Mouse (Mus musculus) embryo, embryonic 11 days (tissue): ENCODE results near the gene Atg7.

Source experiments
- DNase-seq: peaks from one replicate; pipeline ENCODE4 v3.0.0-alpha.2; 2015

The Atg7 gene

DNA sequence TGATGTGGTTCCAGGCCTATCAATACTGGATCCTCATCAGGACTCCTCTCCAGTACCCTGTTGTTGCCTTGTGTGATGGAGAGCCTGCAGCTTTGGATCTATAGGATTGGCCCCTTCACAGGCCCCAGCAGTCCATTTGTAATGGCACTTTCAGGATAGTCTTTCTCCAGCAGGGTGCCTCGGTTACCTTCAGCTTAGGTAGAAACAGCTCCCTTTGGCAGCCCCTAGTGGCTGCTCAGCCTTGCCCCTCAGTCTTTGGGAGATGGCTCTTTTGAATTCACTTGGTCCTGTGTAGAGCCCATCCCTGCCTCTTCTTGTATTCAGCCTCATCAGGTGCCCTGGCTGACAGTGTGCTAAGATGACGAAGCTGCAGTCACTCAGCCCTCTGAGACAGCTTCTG, 184.0 kb downstream of the Atg7 start:
- no peak for DNase-seq

DNA sequence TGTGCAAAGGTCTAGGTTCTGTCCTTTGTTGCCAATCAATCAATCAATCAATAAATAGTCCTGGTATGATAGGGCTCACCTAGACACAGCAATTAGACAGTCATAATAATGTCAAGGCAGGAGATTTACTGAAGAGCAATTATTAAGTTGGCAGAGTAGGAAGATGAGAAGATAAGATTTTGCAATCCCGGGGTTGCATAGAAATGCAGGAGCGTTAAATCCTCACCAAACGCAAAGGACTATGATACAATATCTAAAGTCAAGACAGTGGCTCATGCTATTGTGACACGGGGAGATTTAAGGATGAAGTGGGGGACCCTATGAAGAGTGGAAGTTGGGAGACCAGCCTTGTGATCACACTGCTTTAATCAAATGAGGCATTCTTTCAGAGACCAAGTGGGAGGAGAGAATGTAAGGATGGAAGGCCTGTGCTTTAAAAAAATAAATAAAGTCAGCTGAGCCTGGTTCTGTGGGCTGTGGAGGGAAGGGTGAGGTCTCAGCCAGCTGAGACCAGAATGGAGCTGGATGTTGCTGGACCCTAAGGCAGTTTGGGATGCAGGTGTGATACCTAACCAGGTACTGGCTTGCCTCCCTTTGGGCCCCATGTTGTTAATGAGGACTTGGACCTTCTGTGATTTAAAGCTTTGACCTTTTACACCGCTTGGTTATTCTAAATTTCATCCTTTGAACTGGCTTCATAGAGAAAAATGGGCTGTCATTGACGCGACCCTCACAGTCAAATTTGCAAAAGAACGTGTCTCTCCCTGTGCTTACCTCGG, 187.0 kb downstream of the Atg7 start:
- DNase-seq: no peak

DNA sequence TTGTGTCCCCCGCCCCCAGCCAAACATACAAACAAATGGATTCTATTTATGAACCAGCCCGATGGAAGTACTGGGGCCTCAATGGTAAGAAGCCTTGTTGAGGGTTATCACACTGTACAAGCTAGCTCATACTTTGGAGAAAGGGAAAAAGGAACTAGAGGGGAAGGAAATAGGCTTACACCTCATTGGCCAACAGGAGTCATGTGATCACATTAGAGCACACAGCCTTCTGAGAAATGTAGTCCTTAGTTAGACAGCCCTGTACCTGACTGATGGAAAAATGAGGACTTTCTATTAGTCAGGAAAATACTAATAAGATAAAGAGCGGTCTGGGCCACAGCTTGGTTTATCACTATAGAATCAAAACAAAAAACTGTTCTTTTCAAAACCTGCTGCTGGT, 188.9 kb downstream of the Atg7 start:
- no peak for DNase-seq

DNA sequence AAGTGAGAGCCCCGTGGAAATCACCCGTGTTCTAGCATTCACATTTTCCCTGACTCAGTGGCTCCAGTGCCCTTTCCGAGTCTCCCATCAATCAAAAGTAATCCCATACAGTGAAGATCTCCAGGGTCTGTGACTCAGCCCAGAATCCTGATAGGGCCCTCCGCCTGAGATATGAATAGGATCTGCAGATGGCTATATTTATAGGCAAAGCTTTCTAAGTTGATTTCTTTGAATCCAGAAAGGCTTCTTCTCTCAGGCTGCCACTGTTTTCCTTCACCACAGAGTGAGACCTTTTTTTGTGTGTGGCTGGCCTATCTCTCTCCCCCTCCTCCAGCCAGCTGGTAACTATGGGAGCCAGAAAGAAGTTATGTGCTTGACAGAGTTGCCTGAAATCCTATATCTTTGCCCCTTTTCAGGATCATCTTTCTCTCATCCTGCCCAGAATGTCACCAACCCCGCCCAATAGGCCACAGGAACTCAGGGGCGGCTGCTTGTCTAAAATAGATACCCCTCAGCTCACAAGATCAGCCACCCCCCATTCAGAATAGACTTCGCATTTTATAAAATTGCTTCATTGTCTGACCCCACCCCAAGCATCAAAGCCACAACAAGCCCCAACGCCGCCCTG, 190.3 kb downstream of the Atg7 start:
- DNase-seq: no peak

DNA sequence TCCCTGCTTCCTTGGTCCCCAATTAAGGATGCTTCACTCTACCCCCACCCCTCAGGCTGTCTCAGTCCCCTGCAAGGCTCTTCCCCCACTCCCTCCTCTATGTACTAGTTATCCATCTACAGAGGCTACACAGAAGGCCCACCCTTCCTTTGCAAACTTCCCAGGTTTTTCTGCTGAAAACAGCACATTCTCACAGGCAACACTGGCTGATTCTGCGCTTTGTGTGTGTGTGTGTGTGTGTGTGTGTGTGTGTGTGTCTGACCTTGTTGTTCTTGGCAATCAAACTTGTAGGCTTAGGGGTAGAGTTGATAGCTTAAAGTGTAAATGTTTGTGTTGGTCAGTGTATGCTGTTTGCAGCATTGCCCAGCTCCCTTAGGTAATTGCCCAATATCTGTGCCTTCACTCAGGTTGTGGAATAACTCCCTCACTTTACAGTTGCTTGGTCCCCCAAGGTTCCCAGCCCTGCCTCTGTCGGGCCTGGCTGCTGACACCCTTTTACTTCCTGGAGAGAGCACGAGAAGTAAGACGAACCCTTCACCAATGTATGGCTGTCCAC, 191.0 kb downstream of the Atg7 start:
- DNase-seq: no peak

DNA sequence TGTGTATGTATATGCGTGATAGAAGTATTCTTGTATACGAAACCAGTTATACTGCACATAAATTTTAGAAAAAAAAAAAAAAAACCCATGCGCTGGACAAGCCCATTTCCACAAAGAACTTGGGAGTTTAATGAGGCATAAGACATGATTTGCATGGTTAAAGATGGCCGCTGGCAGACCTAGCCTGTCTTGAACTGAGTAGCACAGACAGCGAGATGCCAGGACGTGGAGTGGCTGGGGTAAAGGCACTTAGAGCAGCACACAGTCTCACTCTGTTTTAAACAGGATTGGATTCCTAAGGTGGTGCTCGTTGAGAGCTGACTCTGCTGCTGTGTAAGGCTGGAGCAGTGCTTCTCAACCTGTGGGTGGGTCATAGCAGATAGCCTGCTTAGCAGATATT, 192.4 kb downstream of the Atg7 start:
- DNase-seq: no peak

DNA sequence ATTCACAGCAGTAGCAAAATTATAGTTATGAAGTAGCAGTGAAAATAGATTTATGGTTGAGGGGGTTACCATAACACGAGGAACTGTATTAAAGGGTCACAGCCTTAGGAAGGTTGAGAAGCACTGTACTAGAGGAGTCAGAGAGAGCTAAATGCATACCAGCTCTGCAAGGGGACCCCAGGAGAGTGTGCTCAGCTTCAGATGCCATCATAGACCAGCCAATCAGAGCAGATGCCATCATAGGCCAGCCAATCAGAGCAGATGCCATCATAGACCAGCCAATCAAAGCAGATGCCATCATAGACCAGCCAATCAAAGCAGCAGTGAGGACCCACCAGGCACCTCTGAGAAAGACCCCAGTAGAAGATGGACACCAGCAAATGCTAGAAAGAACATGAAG, 192.9 kb downstream of the Atg7 start:
- no peak for DNase-seq

GRCm38 (mm10) chr6:114836433-114836832, 193.5 kb downstream of the Atg7 start:
- DNase-seq: no peak

GRCm38 (mm10) chr6:114838872-114839271, 196.0 kb downstream of the Atg7 start:
- no peak for DNase-seq

- no peak for DNase-seq
These were observed 197.1 kb downstream of the Atg7 start for GRCm38 (mm10) chr6:114840012-114840411.

DNA sequence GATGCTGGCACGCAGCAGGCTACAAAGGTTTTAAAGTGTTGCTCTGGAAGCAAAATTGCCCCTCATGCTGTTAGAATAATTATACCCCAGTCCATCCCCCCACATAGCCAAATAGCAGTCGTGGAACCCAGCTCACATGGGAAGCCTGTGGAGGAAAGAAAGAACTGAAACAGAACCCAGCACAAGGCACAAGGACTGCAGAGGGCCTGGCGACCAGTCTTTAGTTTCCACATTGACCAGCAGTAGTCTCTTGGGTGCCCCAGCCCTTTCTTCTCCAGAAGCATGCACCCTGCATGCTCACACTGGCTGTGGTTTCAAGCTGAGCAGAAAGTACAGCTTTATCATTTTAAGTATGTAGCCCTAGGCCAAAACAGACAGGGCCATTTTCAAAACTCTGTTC, 199.2 kb downstream of the Atg7 start:
- DNase-seq: no peak

GRCm38 (mm10) chr6:114842863-114843262, 200.0 kb downstream of the Atg7 start:
- no peak for DNase-seq

DNA sequence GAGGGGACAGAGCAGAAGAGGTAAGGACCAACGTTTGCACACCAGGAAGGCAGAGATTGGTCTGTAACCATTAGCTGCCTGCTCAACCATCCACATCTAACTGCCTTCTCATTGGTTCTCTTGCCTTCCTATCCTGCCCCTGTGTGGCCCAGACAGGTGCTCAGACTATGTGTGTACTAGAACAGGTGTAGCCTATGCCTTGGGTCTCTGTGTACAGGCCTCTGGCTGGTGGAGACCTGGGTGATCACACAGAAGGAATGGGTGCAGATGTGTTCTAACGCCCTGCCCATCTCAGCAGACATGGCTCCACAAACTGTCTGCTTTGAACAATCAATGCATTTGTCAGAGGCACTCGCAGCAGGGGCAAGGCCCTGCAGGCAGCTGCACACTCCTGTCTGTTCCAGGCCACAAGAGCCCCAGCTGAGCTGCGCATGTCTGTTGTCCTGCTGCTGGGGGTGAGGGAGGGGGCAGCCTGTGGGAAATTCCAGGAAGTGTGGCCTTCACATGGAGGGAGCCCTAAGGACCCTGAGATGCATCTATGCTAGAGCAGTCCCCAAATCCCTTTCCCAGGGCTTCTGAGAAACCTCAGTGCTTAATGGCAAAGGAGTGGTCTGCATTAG, 203.4 kb downstream of the Atg7 start:
- DNase-seq: peak; percentile 55

DNA sequence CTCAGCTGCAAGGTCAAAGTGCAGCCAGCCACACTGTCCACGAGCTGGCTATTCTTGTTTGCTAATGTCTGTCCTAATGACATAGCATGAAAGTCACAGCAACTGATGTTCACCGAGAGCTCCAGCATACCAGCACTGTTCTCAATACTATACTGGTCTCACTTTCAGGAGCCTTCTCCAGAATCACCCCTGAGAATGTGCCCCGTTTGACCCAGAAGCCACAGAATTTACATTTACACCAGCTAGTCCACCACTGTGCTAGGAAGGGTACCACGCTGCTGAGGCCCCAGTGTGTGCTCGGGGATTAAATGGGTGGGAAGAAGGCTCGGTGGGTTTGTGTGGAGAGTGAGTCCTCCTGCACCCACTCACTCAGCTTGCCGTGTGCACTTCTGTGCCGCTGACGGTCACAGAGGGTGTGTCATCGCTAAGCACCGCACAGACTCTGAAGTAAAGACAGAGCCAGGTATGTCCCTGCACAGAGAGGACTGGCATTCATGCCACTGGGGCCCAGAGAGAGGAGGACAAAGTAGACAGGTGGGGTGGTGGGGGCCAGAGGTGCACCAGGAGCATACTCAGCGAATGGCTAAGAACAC, 204.8 kb downstream of the Atg7 start:
- DNase-seq: no peak

GRCm38 (mm10) chr6:114848761-114849160, 205.9 kb downstream of the Atg7 start:
- DNase-seq: no peak

DNA sequence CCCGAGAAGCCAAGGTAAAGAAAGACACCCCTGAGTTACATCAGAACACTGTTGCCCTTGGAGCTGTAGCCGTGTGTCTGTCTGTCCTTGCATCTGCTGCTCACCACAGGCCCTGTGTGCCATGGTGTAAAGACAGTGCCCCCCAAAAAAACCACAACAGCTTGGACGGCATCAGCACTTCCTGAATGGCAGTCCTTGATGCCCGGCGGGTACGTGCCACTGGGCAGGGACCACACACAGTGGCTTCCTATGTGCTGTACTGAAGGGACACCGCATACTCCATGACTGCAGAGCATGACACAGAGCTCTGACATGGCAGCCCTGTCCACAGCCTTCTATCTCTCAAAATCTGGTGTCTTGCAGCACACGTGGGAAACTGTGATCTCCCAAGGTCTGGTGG, 206.9 kb downstream of the Atg7 start:
- DNase-seq: no peak

DNA sequence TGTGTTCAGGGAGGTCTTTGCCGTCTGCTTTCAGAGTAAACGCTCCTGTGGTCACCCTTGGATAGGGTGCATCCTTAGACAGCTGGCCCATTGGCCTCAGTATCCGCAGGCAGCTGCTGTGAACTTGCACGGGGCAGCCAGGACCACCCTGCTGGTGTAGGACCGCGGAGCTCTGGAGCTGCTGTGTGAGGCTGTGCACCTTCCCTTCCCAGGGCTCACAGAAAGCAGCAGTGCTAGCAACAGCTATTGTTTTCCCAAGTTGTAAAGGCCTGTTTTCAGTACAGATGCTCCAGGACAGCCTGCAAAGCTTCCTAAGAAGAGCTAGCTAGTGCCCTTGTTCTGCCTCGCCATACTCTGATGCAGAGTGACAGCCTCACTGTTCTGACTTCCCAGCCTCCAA, 208.8 kb downstream of the Atg7 start:
- no peak for DNase-seq

DNA sequence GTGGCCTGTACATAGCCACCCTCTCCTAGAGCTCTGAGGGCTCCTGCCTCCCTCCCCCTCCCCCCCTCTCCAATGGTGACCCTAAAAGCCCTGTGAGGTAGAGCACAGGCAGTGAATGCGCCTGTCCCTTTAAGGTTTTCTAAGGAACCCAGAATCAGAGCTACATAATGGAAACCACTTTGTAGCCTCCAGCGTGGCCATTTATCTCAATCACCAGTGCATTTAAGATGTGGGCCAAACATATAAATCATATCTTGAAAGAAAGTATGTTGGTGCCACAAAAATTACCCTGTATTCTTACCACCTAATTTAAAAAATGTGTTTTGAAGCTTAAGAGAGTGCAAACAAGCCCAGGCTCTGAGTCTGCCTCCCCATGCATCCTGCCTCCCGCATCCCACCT, 209.8 kb downstream of the Atg7 start:
- peak; percentile 35 for DNase-seq

GRCm38 (mm10) chr6:114854368-114854767, 211.5 kb downstream of the Atg7 start:
- DNase-seq: no peak

GRCm38 (mm10) chr6:114855644-114856043, 212.7 kb downstream of the Atg7 start:
- no peak for DNase-seq

DNA sequence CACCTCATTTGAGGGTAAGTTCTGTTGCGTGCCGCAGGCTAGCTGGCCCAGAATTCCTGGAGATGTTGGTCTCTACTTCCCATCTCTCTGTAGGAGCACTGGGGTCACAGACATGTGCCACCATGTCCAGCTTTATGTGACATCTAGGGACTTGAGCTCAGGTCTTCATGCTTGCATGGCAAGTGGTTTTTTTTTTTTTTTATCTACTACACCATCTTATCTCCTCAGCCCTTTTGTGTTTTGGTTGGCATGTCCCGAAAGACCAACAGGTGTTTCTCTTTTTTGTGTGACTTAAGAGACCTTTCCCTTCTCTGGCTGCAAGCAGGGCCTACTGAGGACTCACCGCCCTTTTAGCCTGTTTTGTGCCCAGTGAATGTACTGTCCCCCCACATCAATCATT, 213.6 kb downstream of the Atg7 start:
- DNase-seq: no peak

DNA sequence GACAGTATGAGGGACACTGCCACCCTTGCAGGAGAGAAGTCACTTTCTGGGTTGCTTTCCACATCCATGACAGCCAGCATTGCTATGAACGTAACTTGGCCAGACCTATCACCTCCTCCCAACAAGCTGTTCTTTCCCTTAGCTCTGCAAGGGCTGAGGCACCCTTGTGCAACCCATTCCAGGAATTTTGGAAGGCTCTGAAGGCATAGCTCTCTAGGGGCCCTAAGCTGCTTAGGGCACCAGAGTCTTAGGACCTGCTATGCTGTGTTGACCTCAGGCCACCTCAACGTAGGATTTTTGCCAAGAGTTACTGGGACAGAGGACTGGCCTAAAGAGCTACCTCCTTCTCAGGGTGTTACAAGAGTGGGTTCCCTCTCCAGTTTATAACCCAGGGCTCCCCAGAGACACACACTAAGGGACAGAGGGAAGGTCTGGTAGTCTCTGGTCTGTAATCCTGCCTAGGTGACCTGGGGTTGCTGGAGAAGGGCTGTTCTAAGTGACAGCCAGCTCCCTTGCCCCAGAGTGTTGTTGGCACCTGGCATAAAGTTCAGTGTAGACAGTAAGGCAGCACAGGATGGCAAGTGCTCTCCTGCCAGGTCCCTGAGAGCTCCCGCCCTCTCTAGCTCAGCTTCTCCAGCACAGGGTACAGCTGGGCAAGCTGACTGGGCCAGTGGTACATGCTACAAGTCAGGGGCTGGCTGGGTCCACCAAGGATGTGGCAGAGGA, 215.3 kb downstream of the Atg7 start:
- DNase-seq: no peak

- DNase-seq: no peak
These were observed 215.8 kb downstream of the Atg7 start for GRCm38 (mm10) chr6:114858722-114859053.
